Mouse (Mus musculus): ENCODE data around the gene Gm2888.
"Not testable (repeated sequence)": the region's sequence is repeated elsewhere in the genome, so short reads cannot be mapped to it uniquely, and the experiment has no call there.

Gm2888 gene

GRCm38 (mm10) chr14:3029702-3030101, at the start of gene Gm2888:
Gene Gm2888, plus strand, starts transcription at chr14:3030002.
- not testable (repeated sequence) for DNase-seq

- peak; percentile 3 to 7 for DNase-seq
Observed at GRCm38 (mm10) chr14:3048727-3049512, 19.1 kb downstream of the Gm2888 start, which contains the start of gene Gm2897. Gene Gm2897, plus strand, starts transcription at chr14:3049285.

GRCm38 (mm10) chr14:3049513-3049800, 19.7 kb downstream of the Gm2888 start:
- peak; percentile 16 to 22 for DNase-seq

GRCm38 (mm10) chr14:3050087-3050486, 20.3 kb downstream of the Gm2888 start:
- DNase-seq = peak in 1 of 2 experiments; percentile 0
